Mouse (Mus musculus) bone marrow macrophage, adult 2 months (primary cell): ENCODE measurements around the gene Stat3.

ENCODE experiments used
- CTCF ChIP-seq: IDR thresholded peaks from 2 replicates; pipeline ENCODE4 v1.5.1; 2012; ENCODE audit warnings: low read depth, mild to moderate bottlenecking, low read length, moderate library complexity
- POLR2A ChIP-seq: IDR thresholded peaks from 2 replicates; pipeline ENCODE4 v1.6.1; 2012; ENCODE audit warnings: mild to moderate bottlenecking, low read depth, low read length, borderline replicate concordance

DNA sequence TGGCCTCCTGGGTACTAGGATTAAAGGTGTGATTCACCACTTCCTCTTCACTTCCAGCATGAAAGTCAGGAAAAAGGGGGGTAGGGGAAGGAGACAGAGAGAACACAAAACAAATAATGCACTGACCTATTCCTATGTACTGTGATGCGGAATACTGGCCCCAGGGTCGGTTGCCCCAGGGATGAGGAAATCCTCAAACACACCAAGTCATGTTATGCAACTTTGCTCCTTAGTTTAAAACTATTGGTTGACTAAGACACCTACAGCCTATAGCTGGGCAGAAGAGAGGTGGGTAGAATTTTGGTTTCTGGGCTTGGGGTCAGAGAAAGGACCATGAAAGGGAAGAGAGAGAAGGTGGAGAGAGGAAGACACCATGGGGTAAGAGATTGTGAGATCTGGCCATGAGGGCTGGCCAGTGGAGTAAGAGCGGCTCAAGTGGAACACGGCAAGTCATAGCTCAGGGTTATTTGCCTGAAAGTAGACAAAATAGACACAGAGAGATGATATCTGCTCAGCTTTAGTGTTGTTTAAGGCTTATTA, 22.8 kb downstream of the Stat3 start:
- TF ChIP-seq POLR2A (no peak), CTCF (no peak)
